Mouse (Mus musculus) liver, adult 2 months (tissue): ENCODE measurements around the gene Olfr145.

Experiments
- CTCF ChIP-seq: fragments of 200-500 bp; IDR thresholded peaks from 2 replicates; pipeline ENCODE4 v1.5.1; 2011; ENCODE audit warnings: low read depth, low read length, control low read depth
- POLR2A ChIP-seq: fragments of 200-500 bp; IDR thresholded peaks from 2 replicates; pipeline ENCODE4 v1.6.1; 2011; ENCODE audit warnings: low read length, control low read depth; ENCODE audit not compliant: insufficient read depth; ENCODE audit errors: extremely low read depth

DNA sequence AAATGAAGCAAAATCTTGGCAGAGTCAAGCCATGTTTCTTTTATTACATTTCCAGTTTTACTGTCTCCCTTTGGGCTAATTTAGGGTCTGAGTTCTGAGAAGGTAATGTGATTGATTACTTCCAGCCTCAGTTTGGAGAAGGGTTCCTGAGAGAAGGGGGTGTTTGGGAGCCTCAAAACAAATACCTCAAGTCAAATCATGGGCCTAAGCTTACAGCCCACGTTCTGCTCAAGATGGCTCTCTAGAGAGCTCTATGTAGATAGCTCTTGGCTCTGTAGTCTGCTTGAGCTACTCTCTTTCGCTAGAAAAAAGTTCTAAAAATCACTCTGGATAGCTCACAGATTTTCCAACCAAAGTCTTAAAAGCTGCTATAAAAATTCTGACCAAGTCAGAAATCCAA, 28.9 kb downstream of the Olfr145 start:
- TF ChIP-seq CTCF (no peak), POLR2A (no peak)
